Mouse (Mus musculus): ENCODE results near the gene Tbc1d10a. TPM values are rescaled to one million over a fixed set of nuclear protein-coding genes. Genes with fewer than 3 reads are reported as not detected.
A peak's percentile ranks its signal among the peaks of the same experiment; 100 is the strongest.

Tbc1d10a gene
- total and polyA plus RNA-seq, 3 experiments, result 23.0 to 27.4 TPM; not detected in 1

- DNase-seq (ENCODE audit: low read depth, low spot score), result no peak
- Histone ChIP-seq H3K4me3 (ENCODE audit: control insufficient read depth in 1 of 2, insufficient read depth in 1 of 2, low read depth in 2 of 2, low read length in 2 of 2) (no peak overlapping the region), H3K36me3 (ENCODE audit: control insufficient read depth in 1 of 2, insufficient read depth in 2 of 2, low read length in 2 of 2) (peaks cover 0 to 5% of the 10 kb centered on the region in 2 experiments; a peak in 2 of 4 replicates), H3K27ac (ENCODE audit: control insufficient read depth, low read depth, low read length) (no peak overlapping the region), H3K79me2 (ENCODE audit: control insufficient read depth, insufficient read depth, low read length, poor library complexity) (no peaks in the 10 kb centered on the region), H3K27me3 (ENCODE audit: control insufficient read depth in 1 of 2, insufficient read depth in 2 of 2, low read length in 2 of 2) (no peaks in the 10 kb centered on the region), H3K4me1 (ENCODE audit: control insufficient read depth in 1 of 2, insufficient read depth in 2 of 2, low read length in 2 of 2) (peaks cover 0 to 2% of the 10 kb centered on the region in 2 experiments; a peak in 2 of 4 replicates), H3K9ac (ENCODE audit: control insufficient read depth, low read depth, low read length, poor library complexity, severe bottlenecking) (no peak overlapping the region), H3K9me3 (replicated peaks; ENCODE audit: insufficient read depth, low read length) (no peaks in the 10 kb centered on the region)
- TF ChIP-seq CTCF (IDR thresholded peaks at IDR 0.05 in 2 of 3, conservative IDR thresholded peaks at IDR 0.05 in 1 of 3; ENCODE audit: control insufficient read depth in 1 of 3, insufficient read depth in 1 of 3, low read depth in 2 of 3, low read length in 3 of 3, poor library complexity in 1 of 3, severe bottlenecking in 1 of 3), result no peak
- TF ChIP-seq MYB (IDR thresholded peaks at IDR 0.05; ENCODE audit: low read depth, low read length), result no peak
- no peak for TF ChIP-seq ELF1 (IDR thresholded peaks at IDR 0.05; ENCODE audit: low read depth, low read length)
- TF ChIP-seq SIN3A (IDR thresholded peaks at IDR 0.05; ENCODE audit: low read length), result no peak
- TF ChIP-seq ZNF384 (IDR thresholded peaks at IDR 0.05; ENCODE audit: low read depth, low read length), result no peak
- no peak for TF ChIP-seq CHD2 (IDR thresholded peaks at IDR 0.05; ENCODE audit: low read length)
- no peak for TF ChIP-seq POLR2AphosphoS5 (IDR thresholded peaks at IDR 0.05; ENCODE audit: borderline replicate concordance, low read depth, low read length)
- no peak for TF ChIP-seq TAL1 (IDR thresholded peaks at IDR 0.05; ENCODE audit: low read length)
- TF ChIP-seq MYC (IDR thresholded peaks at IDR 0.05; ENCODE audit: low read depth, low read length), result no peak
- no peak for TF ChIP-seq MAX (IDR thresholded peaks at IDR 0.05; ENCODE audit: low read length)
- TF ChIP-seq GABPA (IDR thresholded peaks at IDR 0.05; ENCODE audit: low read depth, low read length), result no peak
- no peak for TF ChIP-seq MXI1 (IDR thresholded peaks at IDR 0.05; ENCODE audit: low read depth, low read length)
- no peak for TF ChIP-seq TBP (IDR thresholded peaks at IDR 0.05; ENCODE audit: low read depth, low read length)
- TF ChIP-seq JUND (IDR thresholded peaks at IDR 0.05; ENCODE audit: low read depth, low read length), result no peak
These were observed 11.1 kb downstream of the Tbc1d10a start for GRCm38 (mm10) chr11:4197691-4198090.

- no peak overlapping the region for H3K4me3 ChIP-seq (ENCODE audit: control insufficient read depth in 1 of 2, insufficient read depth in 1 of 2, low read depth in 2 of 2, low read length in 2 of 2)
- TF ChIP-seq SIN3A (IDR thresholded peaks at IDR 0.05; ENCODE audit: low read length), result no peak
- no peak for TF ChIP-seq CHD2 (IDR thresholded peaks at IDR 0.05; ENCODE audit: low read length)
- TF ChIP-seq MAFK (IDR thresholded peaks at IDR 0.05; ENCODE audit: borderline replicate concordance, low read depth, low read length), result 0 out of 2 replicates have a peak, but pooled peaks have one; percentile 56
- TF ChIP-seq EP300 (IDR thresholded peaks at IDR 0.05; ENCODE audit: low read depth in 1 of 2, low read length in 2 of 2), result no peak
- TF ChIP-seq TCF12 (IDR thresholded peaks at IDR 0.05; ENCODE audit: low read depth, low read length), result no peak
- no peak for TF ChIP-seq MEF2A (IDR thresholded peaks at IDR 0.05; ENCODE audit: extremely low read depth, insufficient replicate concordance, low read depth, low read length, poor library complexity, severe bottlenecking)
- TF ChIP-seq ETS1 (IDR thresholded peaks at IDR 0.05; ENCODE audit: low read depth, low read length), result no peak
- no peak overlapping the region for H3K27ac ChIP-seq (ENCODE audit: control insufficient read depth, low read depth, low read length)
- peaks cover 0 to 29% of the 10 kb centered on the region in 2 experiments; a peak in 2 of 4 replicates for H3K36me3 ChIP-seq (ENCODE audit: control insufficient read depth in 1 of 2, insufficient read depth in 2 of 2, low read length in 2 of 2)
- no peak for DNase-seq (ENCODE audit: low read depth, low spot score)
- H3K4me1 ChIP-seq (ENCODE audit: control insufficient read depth in 1 of 2, insufficient read depth in 2 of 2, low read length in 2 of 2), result peaks cover 20 to 24% of the 10 kb centered on the region in 2 experiments
- H3K9ac ChIP-seq (ENCODE audit: control insufficient read depth, low read depth, low read length, poor library complexity, severe bottlenecking), result no peak overlapping the region
- no peaks in the 10 kb centered on the region for H3K79me2 ChIP-seq (ENCODE audit: control insufficient read depth, insufficient read depth, low read length, poor library complexity)
- no peaks in the 10 kb centered on the region for H3K9me3 ChIP-seq (replicated peaks; ENCODE audit: insufficient read depth, low read length)
- no peaks in the 10 kb centered on the region for H3K27me3 ChIP-seq (ENCODE audit: control insufficient read depth in 1 of 2, insufficient read depth in 2 of 2, low read length in 2 of 2)
These were observed 15.6 kb downstream of the Tbc1d10a start for GRCm38 (mm10) chr11:4201981-4202700.
